Mouse (Mus musculus) forebrain, embryonic 14.5 days (tissue): ENCODE results near the gene Bckdha. TPM values are rescaled to one million over a fixed set of nuclear protein-coding genes. Genes with fewer than 3 reads are reported as not detected.

Source experiments
- ATAC-seq: fragments of 200-750 bp; cut with Nextera tagmentation; 2 replicates; pipeline ENCODE4 v1.8.0; 2017; ENCODE audit warnings: mild to moderate bottlenecking, moderate library complexity
- DNase-seq: peaks from one replicate; pipeline ENCODE4 v3.0.0-alpha.2; 2015; ENCODE audit warnings: low spot score
- H3K27ac ChIP-seq: fragments of 300-500 bp; sonication (generic); 2 replicates; pipeline ENCODE4 v1.5.1; 2014; ENCODE audit warnings: low read depth, mild to moderate bottlenecking, control low read depth, low read length, moderate library complexity
- H3K27me3 ChIP-seq: fragments of 300-500 bp; sonication (generic); replicated peaks from 2 replicates; pipeline ENCODE4 v1.6.1; 2014; ENCODE audit warnings: low read length, control low read depth, mixed read lengths; ENCODE audit not compliant: control insufficient read depth, insufficient read depth
- H3K36me3 ChIP-seq: fragments of 300-500 bp; sonication (generic); 2 replicates; pipeline ENCODE4 v1.6.1; 2014; ENCODE audit warnings: low read length, control low read depth; ENCODE audit not compliant: control insufficient read depth, insufficient read depth
- H3K4me1 ChIP-seq: fragments of 300-500 bp; sonication (generic); 2 replicates; pipeline ENCODE4 v1.6.1; 2014; ENCODE audit warnings: antibody characterized with exemption, low read length, control low read depth; ENCODE audit not compliant: control insufficient read depth, insufficient read depth
- H3K4me2 ChIP-seq: fragments of 300-500 bp; sonication (generic); 2 replicates; pipeline ENCODE4 v1.6.1; 2014; ENCODE audit warnings: mild to moderate bottlenecking, control low read depth, low read length
- H3K4me3 ChIP-seq: fragments of 300-500 bp; sonication (generic); 2 replicates; pipeline ENCODE4 v1.5.1; 2014; ENCODE audit warnings: low read depth, low read length, control low read depth
- H3K9ac ChIP-seq: fragments of 300-500 bp; sonication (generic); 2 replicates; pipeline ENCODE4 v1.6.1; 2014; ENCODE audit warnings: mild to moderate bottlenecking, low read length, control low read depth, moderate library complexity
- H3K9me3 ChIP-seq: fragments of 300-500 bp; sonication (generic); replicated peaks from 2 replicates; pipeline ENCODE4 v1.6.1; 2016; ENCODE audit warnings: low read length, control low read depth, mixed read lengths; ENCODE audit not compliant: control insufficient read depth
- WGBS: fragments of 180-500 bp; shearing (Covaris S2); extraction: QIAGEN DNeasy Blood & Tissue Kit; methylation state at CpG from one replicate; pipeline ENCODE4 v1.1.7; 2014; 5-methylcytosine and 5-hydroxymethylcytosine counted together
- polyA plus RNA-seq: library from polyadenylated mRNA; unstranded; fragments of >200 nt; fragmentation: Nextera tagmentation; extraction: Ambion mirVana; gene quantifications from 2 replicates; pipeline ENCODE4 v1.2.1, GENCODE M21; 2014

Bckdha gene
- polyA plus RNA-seq, 1 experiment from 2014 or later: 69.7 TPM

- no peak overlapping the region for H3K4me2 ChIP-seq
- 96% methylated on average over 8 of the region's 8 CpGs for WGBS
- H3K4me3 ChIP-seq: no peak overlapping the region
- H3K4me1 ChIP-seq: no peaks in the 10 kb centered on the region
- DNase-seq (no peak), ATAC-seq (no peak)
- H3K9me3 ChIP-seq: no peaks in the 10 kb centered on the region
- no peak overlapping the region for H3K9ac ChIP-seq
- no peak overlapping the region for H3K27ac ChIP-seq
- H3K36me3 ChIP-seq: peaks cover 45% of the 10 kb centered on the region; the same call in 1 of the 2 replicates
- no peaks in the 10 kb centered on the region for H3K27me3 ChIP-seq
These were observed 7.6 kb upstream of the Bckdha start for GRCm38 (mm10) chr7:25666381-25666780.

- Histone ChIP-seq H3K4me1 (peaks cover 4% of the 10 kb centered on the region), H3K4me2 (peak overlapping the region; percentile 60), H3K27ac (no peak overlapping the region), H3K27me3 (no peaks in the 10 kb centered on the region), H3K9me3 (no peaks in the 10 kb centered on the region), H3K36me3 (peaks cover 5% of the 10 kb centered on the region; the same call in 1 of the 2 replicates), H3K9ac (peak overlapping the region; percentile 68), H3K4me3 (peak overlapping the region; percentile 65)
- 44% methylated on average over 10 of the region's 10 CpGs for WGBS
- no peak for DNase-seq
- no peak for ATAC-seq
These were observed 996 bp downstream of the Bckdha start for GRCm38 (mm10) chr7:25657785-25658184.

GRCm38 (mm10) chr7:25655601-25656428 lies 3.0 kb downstream of the Bckdha start:
- Histone ChIP-seq H3K27ac (no peak overlapping the region), H3K9me3 (no peaks in the 10 kb centered on the region), H3K4me2 (no peak overlapping the region), H3K36me3 (no peaks in the 10 kb centered on the region), H3K9ac (no peak overlapping the region), H3K4me3 (no peak overlapping the region), H3K4me1 (peaks cover 4% of the 10 kb centered on the region), H3K27me3 (no peaks in the 10 kb centered on the region)
- WGBS: 80% methylated on average over 11 of the region's 11 CpGs
- ATAC-seq (no peak), DNase-seq (no peak)

- DNase-seq (no peak), ATAC-seq (no peak)
- Histone ChIP-seq H3K27ac (no peak overlapping the region), H3K27me3 (no peaks in the 10 kb centered on the region), H3K9ac (no peak overlapping the region), H3K4me2 (no peak overlapping the region), H3K36me3 (no peaks in the 10 kb centered on the region), H3K4me3 (no peak overlapping the region), H3K4me1 (no peaks in the 10 kb centered on the region), H3K9me3 (no peaks in the 10 kb centered on the region)
- WGBS: 93% methylated on average over 12 of the region's 12 CpGs
These were observed 6.5 kb downstream of the Bckdha start for GRCm38 (mm10) chr7:25652244-25652759.

GRCm38 (mm10) chr7:25651281-25651680 lies 7.5 kb downstream of the Bckdha start:
- Histone ChIP-seq H3K9me3 (no peaks in the 10 kb centered on the region), H3K27me3 (no peaks in the 10 kb centered on the region), H3K4me3 (no peak overlapping the region), H3K27ac (no peak overlapping the region), H3K9ac (no peak overlapping the region), H3K4me1 (no peaks in the 10 kb centered on the region), H3K36me3 (no peaks in the 10 kb centered on the region), H3K4me2 (no peak overlapping the region)
- DNase-seq (no peak), ATAC-seq (no peak)
- WGBS: 90% methylated on average over 8 of the region's 8 CpGs

GRCm38 (mm10) chr7:25649839-25650238 lies 8.9 kb downstream of the Bckdha start:
- Histone ChIP-seq H3K27ac (no peak overlapping the region), H3K4me1 (no peaks in the 10 kb centered on the region), H3K9ac (no peak overlapping the region), H3K9me3 (no peaks in the 10 kb centered on the region), H3K4me2 (no peak overlapping the region), H3K36me3 (no peaks in the 10 kb centered on the region), H3K27me3 (no peaks in the 10 kb centered on the region), H3K4me3 (no peak overlapping the region)
- ATAC-seq (no peak), DNase-seq (no peak)
- 91% methylated on average over 5 of the region's 5 CpGs for WGBS

- Histone ChIP-seq H3K4me2 (no peak overlapping the region), H3K4me3 (no peak overlapping the region), H3K9ac (no peak overlapping the region), H3K27ac (no peak overlapping the region), H3K4me1 (no peaks in the 10 kb centered on the region), H3K9me3 (no peaks in the 10 kb centered on the region), H3K36me3 (no peaks in the 10 kb centered on the region), H3K27me3 (no peaks in the 10 kb centered on the region)
- WGBS: 60% methylated on average over 5 of the region's 5 CpGs
- DNase-seq (no peak), ATAC-seq (no peak)
These were observed 11.1 kb downstream of the Bckdha start for GRCm38 (mm10) chr7:25647574-25648123.

- DNase-seq (no peak), ATAC-seq (no peak)
- H3K27ac ChIP-seq: no peak overlapping the region
- no peak overlapping the region for H3K4me2 ChIP-seq
- H3K4me3 ChIP-seq: no peak overlapping the region
- no peak overlapping the region for H3K9ac ChIP-seq
- no peaks in the 10 kb centered on the region for H3K9me3 ChIP-seq
- 34% methylated on average over 14 of the region's 14 CpGs for WGBS
- no peaks in the 10 kb centered on the region for H3K4me1 ChIP-seq
- no peaks in the 10 kb centered on the region for H3K27me3 ChIP-seq
- H3K36me3 ChIP-seq: no peaks in the 10 kb centered on the region
These were observed 13.7 kb downstream of the Bckdha start for GRCm38 (mm10) chr7:25645074-25645473.

- H3K9me3 ChIP-seq: no peaks in the 10 kb centered on the region
- ATAC-seq: no peak
These were observed 14.2 kb downstream of the Bckdha start for GRCm38 (mm10) chr7:25644631-25645030.

More at GRCm38 (mm10) chr7:25644631-25645030, 14.2 kb downstream of the Bckdha start:
- no peak for DNase-seq
- Histone ChIP-seq H3K27ac (no peak overlapping the region), H3K27me3 (no peaks in the 10 kb centered on the region), H3K4me3 (no peak overlapping the region), H3K4me2 (no peak overlapping the region), H3K9ac (no peak overlapping the region), H3K4me1 (no peaks in the 10 kb centered on the region), H3K36me3 (0 out of 2 replicates have a peak, but pooled peaks cover 3% of the 10 kb centered on the region)
- 78% methylated on average over 4 of the region's 4 CpGs for WGBS
